Mouse (Mus musculus) limb, embryonic 12.5 days (tissue): ENCODE measurements around the gene Akap13. TPM values are rescaled to one million over a fixed set of nuclear protein-coding genes. Genes with fewer than 3 reads are reported as not detected.

Source experiments
- microRNA-seq: library from miRNA; unstranded; fragments of <30 nt; microRNA quantifications from one replicate; pipeline ENCODE4, GENCODE M21; 2017
- polyA plus RNA-seq: library from polyadenylated mRNA; unstranded; fragments of >200 nt; fragmentation: Nextera tagmentation; extraction: Ambion mirVana; gene quantifications from 2 replicates; pipeline ENCODE4 v1.2.1, GENCODE M21; 2016

The Akap13 gene
- polyA plus RNA-seq, 1 experiment from 2014 or later: 44.9 TPM

Small RNA genes within 50 kb of the gene (microRNA-seq; reads per million reads assigned to microRNA genes)
- gene Gm23251: not detected

Other genes with a start within 250 kb of the Akap13 start
- gene Sv2b, start 146.3 kb upstream of the Akap13 start, polyA plus RNA-seq: 1.6 and 1.8 TPM in 2 replicates